Mouse (Mus musculus) forebrain, embryonic 11.5 days (tissue): ENCODE results near the gene Gm28576. TPM values are rescaled to one million over a fixed set of nuclear protein-coding genes. Genes with fewer than 3 reads are reported as not detected.
"Not testable (repeated sequence)": the region's sequence is repeated elsewhere in the genome, so short reads cannot be mapped to it uniquely, and the experiment has no call there.

Experiments
- ATAC-seq: fragments of 200-750 bp; cut with Nextera tagmentation; replicated peaks from 2 replicates; pipeline ENCODE4 v1.8.0; 2017; ENCODE audit warnings: moderate TSS enrichment; ENCODE audit not compliant: low FRiP score
- DNase-seq: peaks from one replicate; pipeline ENCODE4 v3.0.0-alpha.2; 2017; ENCODE audit warnings: low spot score
- H3K27ac ChIP-seq: fragments of 300-500 bp; sonication (generic); 2 replicates; pipeline ENCODE4 v1.5.1; 2014; ENCODE audit warnings: low read depth, low read length
- H3K27me3 ChIP-seq: fragments of 300-500 bp; sonication (generic); 2 replicates; pipeline ENCODE4 v1.6.1; 2014; ENCODE audit warnings: mild to moderate bottlenecking, low read length, mixed read lengths; ENCODE audit not compliant: control insufficient read depth, insufficient read depth
- H3K36me3 ChIP-seq: fragments of 300-500 bp; sonication (generic); 2 replicates; pipeline ENCODE4 v1.6.1; 2014; ENCODE audit warnings: mild to moderate bottlenecking, low read length, moderate library complexity, mixed read lengths; ENCODE audit not compliant: control insufficient read depth, insufficient read depth
- H3K4me1 ChIP-seq: fragments of 300-500 bp; sonication (generic); replicated peaks from 2 replicates; pipeline ENCODE4 v1.6.1; 2014; ENCODE audit warnings: low read length, mixed read lengths; ENCODE audit not compliant: control insufficient read depth, insufficient read depth
- H3K4me2 ChIP-seq: fragments of 300-500 bp; sonication (generic); 2 replicates; pipeline ENCODE4 v1.6.1; 2014; ENCODE audit warnings: low read depth, mild to moderate bottlenecking, low read length, moderate library complexity, mixed read lengths; ENCODE audit not compliant: severe bottlenecking
- H3K4me3 ChIP-seq: fragments of 300-500 bp; sonication (generic); 2 replicates; pipeline ENCODE4 v1.5.1; 2014; ENCODE audit warnings: low read depth, low read length
- H3K9ac ChIP-seq: fragments of 300-500 bp; sonication (generic); 2 replicates; pipeline ENCODE4 v1.6.1; 2014; ENCODE audit warnings: low read length
- H3K9me3 ChIP-seq: fragments of 300-500 bp; sonication (generic); 2 replicates; pipeline ENCODE4 v1.6.1; 2016; ENCODE audit warnings: low read length, mixed read lengths; ENCODE audit not compliant: control insufficient read depth
- WGBS: fragments of 180-500 bp; shearing (Covaris S2); extraction: QIAGEN DNeasy Blood & Tissue Kit; methylation state at CpG from one replicate; pipeline ENCODE4 v1.1.7; 2014; 5-methylcytosine and 5-hydroxymethylcytosine counted together
- polyA plus RNA-seq: library from polyadenylated mRNA; unstranded; fragments of >200 nt; fragmentation: Nextera tagmentation; extraction: Ambion mirVana; gene quantifications from 2 replicates; pipeline ENCODE4 v1.2.1, GENCODE M21; 2014

Gm28576 gene
- not detected in 2 replicates for polyA plus RNA-seq

GRCm38 (mm10) chrY:7722641-7723040, at the start of gene Gm28576:
TSS of gene Gm28576 (plus strand) at chrY:7722941.
- not testable (repeated sequence) for ATAC-seq, H3K4me2 ChIP-seq, H3K36me3 ChIP-seq, H3K9ac ChIP-seq, H3K27me3 ChIP-seq, H3K4me1 ChIP-seq, H3K4me3 ChIP-seq, H3K9me3 ChIP-seq, DNase-seq, H3K27ac ChIP-seq
- WGBS, result no CpG with 5 or more reads among the region's 8 CpGs

Other genes with a start within 250 kb of the Gm28576 start
- gene Gm20826, start 84.5 kb upstream of the Gm28576 start, polyA plus RNA-seq, result 0.04 TPM in 1 of 2 replicates, not detected in the other